Mouse (Mus musculus) limb, embryonic 11.5 days (tissue): ENCODE data around the gene Grm4. TPM values are rescaled to one million over a fixed set of nuclear protein-coding genes. Genes with fewer than 3 reads are reported as not detected.
A peak's percentile ranks its signal among the peaks of the same experiment; 100 is the strongest.

Source experiments
- ATAC-seq: fragments of 200-750 bp; cut with Nextera tagmentation; 2 replicates; pipeline ENCODE4 v1.8.0; 2017; ENCODE audit warnings: low read depth; ENCODE audit not compliant: insufficient number of reproducible peaks, low FRiP score, low TSS enrichment
- DNase-seq: peaks from one replicate; pipeline ENCODE4 v3.0.0-alpha.2; 2015; ENCODE audit warnings: low spot score
- H3K27ac ChIP-seq: fragments of 300-500 bp; sonication (generic); replicated peaks from 2 replicates; pipeline ENCODE4 v1.5.1; 2014; ENCODE audit warnings: low read depth, mild to moderate bottlenecking, low read length
- H3K27me3 ChIP-seq: fragments of 300-500 bp; sonication (generic); 2 replicates; pipeline ENCODE4 v1.6.1; 2014; ENCODE audit warnings: mild to moderate bottlenecking, low read length, mixed read lengths; ENCODE audit not compliant: control insufficient read depth, insufficient read depth
- H3K36me3 ChIP-seq: fragments of 300-500 bp; sonication (generic); 2 replicates; pipeline ENCODE4 v1.6.1; 2014; ENCODE audit warnings: mild to moderate bottlenecking, low read length, moderate library complexity, mixed read lengths; ENCODE audit not compliant: control insufficient read depth, insufficient read depth
- H3K4me1 ChIP-seq: fragments of 300-500 bp; sonication (generic); 2 replicates; pipeline ENCODE4 v1.6.1; 2014; ENCODE audit warnings: low read length, mixed read lengths; ENCODE audit not compliant: control insufficient read depth, insufficient read depth
- H3K4me2 ChIP-seq: fragments of 300-500 bp; sonication (generic); 2 replicates; pipeline ENCODE4 v1.6.1; 2014; ENCODE audit warnings: low read depth, mild to moderate bottlenecking, moderate library complexity; ENCODE audit not compliant: severe bottlenecking
- H3K4me3 ChIP-seq: fragments of 300-500 bp; sonication (generic); 2 replicates; pipeline ENCODE4 v1.5.1; 2014; ENCODE audit warnings: low read depth, low read length
- H3K9ac ChIP-seq: fragments of 300-500 bp; sonication (generic); 2 replicates; pipeline ENCODE4 v1.6.1; 2014; ENCODE audit warnings: mild to moderate bottlenecking, low read length
- H3K9me3 ChIP-seq: fragments of 300-500 bp; sonication (generic); 2 replicates; pipeline ENCODE4 v1.6.1; 2016; ENCODE audit warnings: low read length; ENCODE audit not compliant: control insufficient read depth
- WGBS: fragments of 180-500 bp; shearing (Covaris S2); extraction: QIAGEN DNeasy Blood & Tissue Kit; methylation state at CpG from one replicate; pipeline ENCODE4 v1.1.7; 2014; 5-methylcytosine and 5-hydroxymethylcytosine counted together
- polyA plus RNA-seq: library from polyadenylated mRNA; unstranded; fragments of >200 nt; fragmentation: Nextera tagmentation; extraction: Ambion mirVana; gene quantifications from 2 replicates; pipeline ENCODE4 v1.2.1, GENCODE M21; 2014

Gene Grm4
- polyA plus RNA-seq, 1 experiment from 2014 or later: 0.23 TPM

- Histone ChIP-seq H3K27me3 (no peaks in the 10 kb centered on the region), H3K27ac (no peak overlapping the region), H3K4me1 (no peaks in the 10 kb centered on the region), H3K9ac (no peak overlapping the region), H3K9me3 (peaks cover 2% of the 10 kb centered on the region; the same call in 1 of the 2 replicates), H3K36me3 (no peaks in the 10 kb centered on the region), H3K4me3 (no peak overlapping the region), H3K4me2 (no peak overlapping the region)
- no peak for ATAC-seq
- WGBS: 71% methylated on average over 5 of the region's 5 CpGs
- DNase-seq: no peak
These were observed 112.7 kb downstream of the Grm4 start for GRCm38 (mm10) chr17:27408531-27408930.

- no peak for DNase-seq
- H3K27me3 ChIP-seq: no peaks in the 10 kb centered on the region
- no peaks in the 10 kb centered on the region for H3K4me1 ChIP-seq
- no peaks in the 10 kb centered on the region for H3K36me3 ChIP-seq
- no peak overlapping the region for H3K4me3 ChIP-seq
- no peak overlapping the region for H3K4me2 ChIP-seq
- peaks cover 2% of the 10 kb centered on the region; the same call in 1 of the 2 replicates for H3K9me3 ChIP-seq
- no peak overlapping the region for H3K9ac ChIP-seq
- no peak for ATAC-seq
- WGBS: 94% methylated on average over 4 of the region's 4 CpGs
- no peak overlapping the region for H3K27ac ChIP-seq
These were observed 114.2 kb downstream of the Grm4 start for GRCm38 (mm10) chr17:27406956-27407355.

GRCm38 (mm10) chr17:27405376-27406024, 115.7 kb downstream of the Grm4 start:
- 90% methylated on average over 19 of the region's 19 CpGs for WGBS
- ATAC-seq: no peak
- H3K4me1 ChIP-seq: no peaks in the 10 kb centered on the region

GRCm38 (mm10) chr17:27401200-27401599, 120.0 kb downstream of the Grm4 start:
- Histone ChIP-seq H3K27me3 (no peaks in the 10 kb centered on the region), H3K27ac (no peak overlapping the region), H3K9ac (no peak overlapping the region), H3K9me3 (peaks cover 2% of the 10 kb centered on the region; the same call in 1 of the 2 replicates), H3K4me1 (no peaks in the 10 kb centered on the region), H3K4me2 (no peak overlapping the region), H3K36me3 (no peaks in the 10 kb centered on the region), H3K4me3 (no peak overlapping the region)
- 12% methylated on average over 13 of the region's 13 CpGs for WGBS
- ATAC-seq: no peak
- DNase-seq: peak; percentile 31

More at GRCm38 (mm10) chr17:27405376-27406024, 115.7 kb downstream of the Grm4 start:
- H3K27me3 ChIP-seq: no peaks in the 10 kb centered on the region
- no peaks in the 10 kb centered on the region for H3K36me3 ChIP-seq
- DNase-seq: no peak
- no peak overlapping the region for H3K4me3 ChIP-seq
- no peak overlapping the region for H3K9ac ChIP-seq
- H3K9me3 ChIP-seq: peaks cover 2% of the 10 kb centered on the region; the same call in 1 of the 2 replicates
- H3K4me2 ChIP-seq: no peak overlapping the region
- H3K27ac ChIP-seq: no peak overlapping the region

DNA sequence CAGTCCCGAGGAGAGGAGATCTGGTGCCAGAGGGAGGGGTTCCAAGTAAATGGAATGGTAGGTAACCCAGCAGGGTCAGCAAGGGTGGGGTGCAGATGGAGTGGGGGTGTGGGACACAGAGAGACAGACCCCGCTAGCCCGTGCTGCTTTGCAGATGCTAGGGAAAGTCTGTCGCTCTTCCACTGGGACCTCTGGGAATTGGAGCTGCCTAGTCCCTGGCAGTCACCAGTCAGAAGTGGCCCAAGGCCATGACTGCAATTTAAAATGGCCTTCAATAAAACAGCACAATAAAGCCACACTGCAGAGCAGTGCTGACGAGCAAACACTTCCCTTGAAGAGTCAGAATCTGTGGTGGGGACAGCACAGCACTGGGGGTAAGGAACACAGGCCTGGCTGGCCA, 127.3 kb downstream of the Grm4 start:
- 64% methylated on average over 5 of the region's 5 CpGs for WGBS
- Histone ChIP-seq H3K9ac (no peak overlapping the region), H3K4me1 (no peaks in the 10 kb centered on the region), H3K27ac (no peak overlapping the region), H3K36me3 (no peaks in the 10 kb centered on the region), H3K4me2 (no peak overlapping the region), H3K27me3 (no peaks in the 10 kb centered on the region), H3K9me3 (no peaks in the 10 kb centered on the region), H3K4me3 (no peak overlapping the region)
- ATAC-seq (no peak), DNase-seq (no peak)

- Histone ChIP-seq H3K4me1 (no peaks in the 10 kb centered on the region), H3K27me3 (no peaks in the 10 kb centered on the region), H3K9ac (no peak overlapping the region), H3K27ac (no peak overlapping the region), H3K36me3 (no peaks in the 10 kb centered on the region), H3K4me3 (no peak overlapping the region), H3K9me3 (no peaks in the 10 kb centered on the region), H3K4me2 (no peak overlapping the region)
- WGBS: 87% methylated on average over 4 of the region's 4 CpGs
- ATAC-seq (no peak), DNase-seq (peak; percentile 35)
These were observed 127.8 kb downstream of the Grm4 start for GRCm38 (mm10) chr17:27393432-27393831.

DNA sequence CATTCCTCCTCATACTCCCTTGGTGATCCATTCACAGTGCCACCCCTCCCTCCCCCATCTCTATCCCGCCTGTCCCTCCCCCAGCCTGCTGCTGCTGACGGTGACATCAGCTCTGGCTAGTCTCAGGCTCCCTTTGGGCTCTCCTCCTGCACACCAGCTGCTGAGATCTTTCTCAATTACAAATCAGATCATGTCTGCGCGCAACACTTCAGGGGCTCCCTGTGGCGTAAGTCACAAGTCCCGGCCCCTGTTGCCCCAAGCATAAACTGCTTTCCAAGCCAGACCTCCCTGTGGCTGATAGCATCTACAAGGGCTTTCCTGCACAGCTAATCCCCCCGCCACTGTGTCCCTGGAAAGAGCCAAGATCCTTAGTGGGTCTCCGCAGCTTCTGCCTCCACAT, 128.3 kb downstream of the Grm4 start:
- Histone ChIP-seq H3K27ac (no peak overlapping the region), H3K4me2 (no peak overlapping the region), H3K4me3 (no peak overlapping the region), H3K9me3 (no peaks in the 10 kb centered on the region), H3K27me3 (no peaks in the 10 kb centered on the region), H3K36me3 (no peaks in the 10 kb centered on the region), H3K4me1 (no peaks in the 10 kb centered on the region), H3K9ac (no peak overlapping the region)
- no peak for ATAC-seq
- 50% methylated on average over 8 of the region's 8 CpGs for WGBS
- no peak for DNase-seq

GRCm38 (mm10) chr17:27390019-27390418, 131.2 kb downstream of the Grm4 start:
- Histone ChIP-seq H3K4me2 (no peak overlapping the region), H3K9me3 (no peaks in the 10 kb centered on the region), H3K4me1 (peaks cover 4% of the 10 kb centered on the region; the same call in 1 of the 2 replicates), H3K4me3 (no peak overlapping the region), H3K9ac (no peak overlapping the region), H3K27ac (no peak overlapping the region), H3K36me3 (no peaks in the 10 kb centered on the region), H3K27me3 (no peaks in the 10 kb centered on the region)
- DNase-seq: no peak
- no peak for ATAC-seq
- WGBS: 90% methylated on average over 8 of the region's 8 CpGs
